Mouse (Mus musculus) neural tube, embryonic 14.5 days (tissue): ENCODE data around the gene Angptl1. TPM values are rescaled to one million over a fixed set of nuclear protein-coding genes. Genes with fewer than 3 reads are reported as not detected.
A peak's percentile ranks its signal among the peaks of the same experiment; 100 is the strongest.

Experiments used
- ATAC-seq: fragments of 200-750 bp; cut with Nextera tagmentation; 2 replicates; pipeline ENCODE4 v1.8.0; 2017; ENCODE audit warnings: low read depth, mild to moderate bottlenecking, moderate TSS enrichment, moderate library complexity
- H3K27ac ChIP-seq: fragments of 300-500 bp; sonication (generic); 2 replicates; pipeline ENCODE4 v1.5.1; 2014; ENCODE audit warnings: low read depth, mild to moderate bottlenecking, control low read depth, low read length, moderate library complexity, mixed read lengths
- H3K27me3 ChIP-seq: fragments of 300-500 bp; sonication (generic); 2 replicates; pipeline ENCODE4 v1.6.1; 2014; ENCODE audit warnings: low read length; ENCODE audit not compliant: control insufficient read depth, insufficient read depth
- H3K36me3 ChIP-seq: fragments of 300-500 bp; sonication (generic); 2 replicates; pipeline ENCODE4 v1.6.1; 2014; ENCODE audit warnings: low read length, mixed read lengths; ENCODE audit not compliant: control insufficient read depth, insufficient read depth
- H3K4me1 ChIP-seq: fragments of 300-500 bp; sonication (generic); 2 replicates; pipeline ENCODE4 v1.6.1; 2014; ENCODE audit warnings: low read length; ENCODE audit not compliant: control insufficient read depth, insufficient read depth
- H3K4me2 ChIP-seq: fragments of 300-500 bp; sonication (generic); 2 replicates; pipeline ENCODE4 v1.6.1; 2014; ENCODE audit warnings: mild to moderate bottlenecking, low read depth, low read length, control low read depth
- H3K4me3 ChIP-seq: fragments of 300-500 bp; sonication (generic); 2 replicates; pipeline ENCODE4 v1.5.1; 2014; ENCODE audit warnings: low read depth, low read length, control low read depth, mixed read lengths
- H3K9ac ChIP-seq: fragments of 300-500 bp; sonication (generic); replicated peaks from 2 replicates; pipeline ENCODE4 v1.6.1; 2014; ENCODE audit warnings: low read depth, mild to moderate bottlenecking, control low read depth, low read length, mixed read lengths
- H3K9me3 ChIP-seq: fragments of 300-500 bp; sonication (generic); 2 replicates; pipeline ENCODE4 v1.6.1; 2016; ENCODE audit warnings: low read length; ENCODE audit not compliant: control insufficient read depth
- WGBS: fragments of 180-500 bp; shearing (Covaris S2); extraction: QIAGEN DNeasy Blood & Tissue Kit; methylation state at CpG from one replicate; pipeline ENCODE4 v1.1.7; 2014; 5-methylcytosine and 5-hydroxymethylcytosine counted together
- polyA plus RNA-seq: library from polyadenylated mRNA; unstranded; fragments of >200 nt; fragmentation: Nextera tagmentation; extraction: Ambion mirVana; gene quantifications from 2 replicates; pipeline ENCODE4 v1.2.1, GENCODE M21; 2014

Gene Angptl1
- polyA plus RNA-seq, 1 experiment from 2014 or later, result 1.7 TPM

- Histone ChIP-seq H3K27ac (peak overlapping the region; percentile 39; the same call in 1 of the 2 replicates), H3K4me2 (0 out of 2 replicates have a peak overlapping the region, but pooled peaks have one; percentile 14), H3K9me3 (no peaks in the 10 kb centered on the region), H3K9ac (no peak overlapping the region), H3K4me3 (no peak overlapping the region), H3K27me3 (no peaks in the 10 kb centered on the region), H3K4me1 (0 out of 2 replicates have a peak, but pooled peaks cover 5% of the 10 kb centered on the region), H3K36me3 (no peaks in the 10 kb centered on the region)
- peak; percentile 69; the same call in 1 of the 2 replicates for ATAC-seq
- WGBS, result 2% methylated on average over 6 of the region's 6 CpGs
Observed at GRCm38 (mm10) chr1:156838695-156839094, 333 bp downstream of the Angptl1 start.

- H3K27ac ChIP-seq, result no peak overlapping the region
Observed at GRCm38 (mm10) chr1:156841625-156842339, 3.4 kb downstream of the Angptl1 start.

DNA sequence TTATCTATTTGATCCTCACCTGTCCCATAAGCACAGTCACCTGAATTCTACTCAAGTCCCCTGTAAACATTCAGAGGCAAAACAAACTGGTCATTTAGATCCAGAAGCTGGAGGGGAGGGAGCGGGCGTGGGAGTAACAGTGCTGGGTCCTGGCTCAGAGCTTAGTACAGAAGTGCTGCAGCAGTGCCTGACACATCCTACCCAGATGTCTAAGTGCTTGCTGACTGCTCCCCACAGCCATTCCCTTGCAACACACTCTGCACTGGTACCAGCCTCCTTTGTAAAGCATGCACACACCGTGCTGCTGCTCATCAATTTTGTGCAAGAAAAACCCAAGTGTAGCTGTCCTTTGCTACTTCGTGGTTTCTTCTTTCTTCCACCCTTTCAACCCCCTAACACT is 8.7 kb downstream of the Angptl1 start:
- H3K36me3 ChIP-seq, result no peaks in the 10 kb centered on the region
- H3K9ac ChIP-seq, result no peak overlapping the region
- H3K4me3 ChIP-seq, result no peak overlapping the region
- H3K9me3 ChIP-seq, result no peaks in the 10 kb centered on the region
- no peak for ATAC-seq
- no peak overlapping the region for H3K4me2 ChIP-seq
- 80% methylated on average over 4 of the region's 4 CpGs for WGBS
- no peak overlapping the region for H3K27ac ChIP-seq
- no peaks in the 10 kb centered on the region for H3K27me3 ChIP-seq
- no peaks in the 10 kb centered on the region for H3K4me1 ChIP-seq

More at GRCm38 (mm10) chr1:156841625-156842339, 3.4 kb downstream of the Angptl1 start:
- Histone ChIP-seq H3K4me2 (no peak overlapping the region), H3K27me3 (no peaks in the 10 kb centered on the region), H3K36me3 (no peaks in the 10 kb centered on the region), H3K4me1 (0 out of 2 replicates have a peak, but pooled peaks cover 5% of the 10 kb centered on the region), H3K4me3 (no peak overlapping the region), H3K9ac (no peak overlapping the region), H3K9me3 (no peaks in the 10 kb centered on the region)
- WGBS, result 82% methylated on average over 11 of the region's 11 CpGs
- no peak for ATAC-seq

GRCm38 (mm10) chr1:156852409-156852808 is 14.0 kb downstream of the Angptl1 start:
- Histone ChIP-seq H3K4me2 (no peak overlapping the region), H3K9me3 (no peaks in the 10 kb centered on the region), H3K27ac (no peak overlapping the region), H3K36me3 (no peaks in the 10 kb centered on the region), H3K27me3 (no peaks in the 10 kb centered on the region), H3K9ac (no peak overlapping the region), H3K4me3 (no peak overlapping the region), H3K4me1 (no peaks in the 10 kb centered on the region)
- no peak for ATAC-seq
- 68% methylated on average over 9 of the region's 9 CpGs for WGBS

DNA sequence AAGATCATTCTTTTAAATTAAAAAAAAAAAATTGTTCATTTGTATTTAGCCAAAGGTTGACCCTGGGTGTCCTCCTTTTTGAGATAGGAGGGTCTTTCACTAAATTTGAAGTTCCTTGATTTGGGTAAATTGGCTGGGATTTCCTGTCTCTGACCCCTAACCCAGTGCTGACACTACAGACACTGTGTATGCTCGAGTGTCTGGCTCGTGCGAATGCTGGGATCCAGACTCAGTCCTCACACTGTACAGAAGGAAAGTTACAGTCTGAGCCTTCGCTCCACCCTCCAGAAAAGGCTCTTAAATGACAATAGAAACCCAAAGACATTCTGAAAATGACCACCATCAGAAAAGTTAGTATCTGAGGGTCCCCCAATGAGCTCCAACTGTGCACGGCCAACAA is 14.5 kb downstream of the Angptl1 start:
- Histone ChIP-seq H3K27me3 (no peaks in the 10 kb centered on the region), H3K4me3 (no peak overlapping the region), H3K9ac (no peak overlapping the region), H3K4me2 (no peak overlapping the region), H3K4me1 (no peaks in the 10 kb centered on the region), H3K36me3 (no peaks in the 10 kb centered on the region), H3K9me3 (no peaks in the 10 kb centered on the region), H3K27ac (no peak overlapping the region)
- ATAC-seq, result no peak
- WGBS, result 72% methylated on average over 5 of the region's 5 CpGs

- WGBS, result 92% methylated on average over 4 of the region's 4 CpGs
- no peak for ATAC-seq
- Histone ChIP-seq H3K4me2 (no peak overlapping the region), H3K4me3 (no peak overlapping the region), H3K36me3 (no peaks in the 10 kb centered on the region), H3K27ac (no peak overlapping the region), H3K4me1 (no peaks in the 10 kb centered on the region), H3K9ac (no peak overlapping the region), H3K9me3 (no peaks in the 10 kb centered on the region), H3K27me3 (no peaks in the 10 kb centered on the region)
Observed at GRCm38 (mm10) chr1:156854558-156854957, 16.2 kb downstream of the Angptl1 start.

- no peaks in the 10 kb centered on the region for H3K4me1 ChIP-seq
- H3K4me3 ChIP-seq, result no peak overlapping the region
- no peaks in the 10 kb centered on the region for H3K27me3 ChIP-seq
- WGBS, result 84% methylated on average over 2 of the region's 2 CpGs
- no peak overlapping the region for H3K9ac ChIP-seq
- H3K36me3 ChIP-seq, result no peaks in the 10 kb centered on the region
- H3K9me3 ChIP-seq, result no peaks in the 10 kb centered on the region
- no peak overlapping the region for H3K27ac ChIP-seq
- H3K4me2 ChIP-seq, result no peak overlapping the region
- ATAC-seq, result no peak
Observed at GRCm38 (mm10) chr1:156856666-156857065, 18.3 kb downstream of the Angptl1 start.

DNA sequence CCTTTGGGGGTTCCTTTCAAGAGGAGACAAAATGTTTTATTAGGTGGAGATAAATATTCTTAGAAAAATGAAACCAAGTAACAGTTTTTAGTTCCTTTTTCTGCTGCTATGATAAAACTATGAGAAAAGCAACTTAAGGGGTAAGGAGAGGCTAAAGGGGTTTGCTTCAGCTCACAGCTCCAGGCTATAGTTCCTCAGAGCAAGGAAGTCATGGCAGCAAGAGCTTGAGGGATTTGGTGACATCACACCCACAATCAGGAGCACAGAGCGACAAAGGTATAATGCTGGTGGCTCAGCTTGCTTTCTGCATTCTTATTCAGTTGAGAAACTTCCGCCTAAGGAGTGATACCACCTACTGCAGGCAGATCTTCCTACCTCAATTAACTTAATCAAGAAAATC is 20.8 kb downstream of the Angptl1 start:
- Histone ChIP-seq H3K27ac (no peak overlapping the region), H3K36me3 (no peaks in the 10 kb centered on the region), H3K9me3 (no peaks in the 10 kb centered on the region), H3K4me1 (no peaks in the 10 kb centered on the region), H3K4me2 (no peak overlapping the region), H3K27me3 (no peaks in the 10 kb centered on the region), H3K4me3 (no peak overlapping the region), H3K9ac (no peak overlapping the region)
- WGBS, result 96% methylated on average over 2 of the region's 2 CpGs
- ATAC-seq, result no peak

- no peaks in the 10 kb centered on the region for H3K4me1 ChIP-seq
- 76% methylated on average over 2 of the region's 2 CpGs for WGBS
- H3K4me2 ChIP-seq, result no peak overlapping the region
- no peak for ATAC-seq
- no peaks in the 10 kb centered on the region for H3K27me3 ChIP-seq
- no peak overlapping the region for H3K4me3 ChIP-seq
- no peaks in the 10 kb centered on the region for H3K9me3 ChIP-seq
- no peaks in the 10 kb centered on the region for H3K36me3 ChIP-seq
- no peak overlapping the region for H3K27ac ChIP-seq
- no peak overlapping the region for H3K9ac ChIP-seq
Observed at GRCm38 (mm10) chr1:156859711-156860250, 21.4 kb downstream of the Angptl1 start.
